Mouse (Mus musculus) ES-Bruce4 (cell line): Measurements from ENCODE around the gene Tsfm. TPM values are rescaled to one million over a fixed set of nuclear protein-coding genes. Genes with fewer than 3 reads are reported as not detected.
A peak's percentile ranks its signal among the peaks of the same experiment; 100 is the strongest.

ENCODE experiments used
- H3K27ac ChIP-seq: 2 replicates; pipeline ENCODE4 v1.5.1; 2012; ENCODE audit warnings: low read length, inconsistent platforms; ENCODE audit not compliant: insufficient read depth
- H3K27me3 ChIP-seq: 2 replicates; pipeline ENCODE4 v1.6.1; 2012; ENCODE audit warnings: mild to moderate bottlenecking, low read length, inconsistent platforms; ENCODE audit not compliant: control insufficient read depth, poor library complexity, insufficient read depth, severe bottlenecking
- H3K36me3 ChIP-seq: 2 replicates; pipeline ENCODE4 v1.6.1; 2012; ENCODE audit warnings: inconsistent platforms, mild to moderate bottlenecking, low read length, moderate library complexity; ENCODE audit not compliant: control insufficient read depth, poor library complexity, insufficient read depth, severe bottlenecking
- H3K4me1 ChIP-seq: one replicate; pipeline ENCODE4 v1.8.1; 2011; ENCODE audit warnings: low read length; ENCODE audit not compliant: control insufficient read depth, insufficient read depth
- H3K4me3 ChIP-seq: 2 replicates; pipeline ENCODE4 v1.5.1; 2011; ENCODE audit warnings: low read depth, mild to moderate bottlenecking, low read length
- H3K9ac ChIP-seq: 2 replicates; pipeline ENCODE4 v1.6.1; 2012; ENCODE audit warnings: low read depth, mild to moderate bottlenecking, inconsistent platforms; ENCODE audit not compliant: poor library complexity, severe bottlenecking
- H3K9me3 ChIP-seq: replicated peaks from 2 replicates; pipeline ENCODE4 v1.6.1; 2012; ENCODE audit warnings: mild to moderate bottlenecking, low read length, inconsistent platforms; ENCODE audit not compliant: control insufficient read depth, poor library complexity, insufficient read depth, severe bottlenecking
- CTCF ChIP-seq: IDR thresholded peaks from one replicate; pipeline ENCODE4 v1.8.1; 2011; ENCODE audit warnings: low read depth, low read length
- EP300 ChIP-seq: IDR thresholded peaks from 2 replicates; pipeline ENCODE4 v1.6.1; 2011; ENCODE audit warnings: low read depth, low read length; ENCODE audit not compliant: insufficient read depth
- POLR2A ChIP-seq: IDR thresholded peaks from one replicate; pipeline ENCODE4 v1.8.1; 2011; ENCODE audit warnings: low read length; ENCODE audit not compliant: insufficient read depth
- polyA plus RNA-seq: library from polyadenylated mRNA; stranded (reverse); fragments of >200 nt; gene quantifications from 2 replicates; pipeline ENCODE4 v1.2.4, GENCODE M21; 2011; ENCODE audit warnings: low read depth; ENCODE audit not compliant: missing spikeins, insufficient read depth, insufficient read length

Gene Tsfm
- polyA plus RNA-seq, 1 experiment = 47.9 TPM

DNA sequence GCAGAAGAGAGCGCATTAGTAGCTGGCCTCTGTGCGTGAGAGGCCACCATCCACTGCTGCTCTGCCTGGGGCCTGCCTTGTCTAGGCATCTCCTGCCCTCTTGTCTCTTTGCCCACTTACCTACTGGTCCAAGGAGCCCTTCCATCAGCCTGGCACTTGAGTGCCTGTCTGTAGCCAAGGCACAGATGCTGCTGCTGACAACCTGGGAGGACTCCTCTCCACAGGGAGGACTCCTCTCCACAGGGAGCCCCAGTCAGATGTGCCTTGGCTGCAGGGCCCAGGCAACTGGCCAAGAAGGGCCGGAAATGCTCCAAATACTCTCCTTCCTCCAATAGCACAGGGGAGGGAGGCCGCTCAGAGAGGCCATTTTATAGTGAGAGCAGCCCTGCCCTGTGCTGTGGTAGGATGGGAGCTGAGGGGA is 44.1 kb downstream of the Tsfm start:
- TF ChIP-seq EP300 (no peak), CTCF (no peak), POLR2A (no peak)
- Histone ChIP-seq H3K4me3 (no peak overlapping the region), H3K9ac (no peak overlapping the region), H3K27ac (0 out of 2 replicates have a peak overlapping the region, but pooled peaks have one; percentile 0), H3K36me3 (no peaks in the 10 kb centered on the region), H3K9me3 (no peaks in the 10 kb centered on the region), H3K4me1 (peaks cover 30% of the 10 kb centered on the region), H3K27me3 (no peaks in the 10 kb centered on the region)

DNA sequence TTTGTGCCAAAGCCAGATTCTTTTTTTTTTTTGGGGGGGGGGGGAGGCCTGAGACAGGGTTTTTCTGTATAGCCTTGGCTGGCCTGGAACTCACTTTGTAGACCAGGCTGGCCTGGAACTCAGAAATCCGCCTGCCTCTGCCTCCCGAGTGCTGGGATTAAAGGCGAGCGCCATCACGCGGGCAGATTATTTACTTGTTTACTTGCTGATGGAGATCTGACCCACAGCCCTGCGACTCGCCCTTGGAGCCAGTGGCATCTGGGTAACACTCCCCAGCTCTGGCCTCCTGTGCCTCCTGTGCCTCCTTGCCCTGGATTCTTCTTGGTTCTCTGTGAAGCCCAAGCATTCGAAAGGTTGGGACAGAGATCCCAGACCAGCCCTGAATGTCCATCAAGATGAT is 45.1 kb downstream of the Tsfm start:
- Histone ChIP-seq H3K4me3 (no peak overlapping the region), H3K27ac (no peak overlapping the region), H3K27me3 (no peaks in the 10 kb centered on the region), H3K36me3 (no peaks in the 10 kb centered on the region), H3K9ac (no peak overlapping the region), H3K9me3 (no peaks in the 10 kb centered on the region), H3K4me1 (peaks cover 30% of the 10 kb centered on the region)
- TF ChIP-seq EP300 = no peak
- no peak for TF ChIP-seq CTCF
- TF ChIP-seq POLR2A = no peak

DNA sequence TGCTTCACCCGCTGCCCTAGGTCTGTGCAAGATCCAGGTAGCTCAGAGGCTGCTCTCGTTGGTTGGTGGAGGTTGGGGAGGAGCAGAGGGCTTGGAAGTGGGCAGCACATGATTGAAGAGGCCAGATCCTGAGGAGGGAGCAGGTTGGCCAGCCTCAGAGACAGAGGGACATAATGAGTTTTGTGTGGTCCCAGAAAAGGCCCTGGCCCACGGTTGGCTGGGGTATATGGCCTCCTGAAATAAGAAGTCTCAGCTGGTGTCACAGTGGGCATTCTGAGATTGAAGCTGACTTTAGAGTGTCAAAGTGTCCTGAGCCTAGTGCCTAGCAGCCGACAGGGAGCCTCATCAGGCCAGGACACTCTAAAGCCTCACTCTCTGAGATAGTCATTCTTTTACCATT is 45.5 kb downstream of the Tsfm start:
- no peak overlapping the region for H3K4me3 ChIP-seq
- H3K9me3 ChIP-seq = no peaks in the 10 kb centered on the region
- H3K9ac ChIP-seq = no peak overlapping the region
- peaks cover 29% of the 10 kb centered on the region for H3K4me1 ChIP-seq
- no peak for TF ChIP-seq CTCF
- H3K27me3 ChIP-seq = no peaks in the 10 kb centered on the region
- no peaks in the 10 kb centered on the region for H3K36me3 ChIP-seq
- no peak overlapping the region for H3K27ac ChIP-seq

DNA sequence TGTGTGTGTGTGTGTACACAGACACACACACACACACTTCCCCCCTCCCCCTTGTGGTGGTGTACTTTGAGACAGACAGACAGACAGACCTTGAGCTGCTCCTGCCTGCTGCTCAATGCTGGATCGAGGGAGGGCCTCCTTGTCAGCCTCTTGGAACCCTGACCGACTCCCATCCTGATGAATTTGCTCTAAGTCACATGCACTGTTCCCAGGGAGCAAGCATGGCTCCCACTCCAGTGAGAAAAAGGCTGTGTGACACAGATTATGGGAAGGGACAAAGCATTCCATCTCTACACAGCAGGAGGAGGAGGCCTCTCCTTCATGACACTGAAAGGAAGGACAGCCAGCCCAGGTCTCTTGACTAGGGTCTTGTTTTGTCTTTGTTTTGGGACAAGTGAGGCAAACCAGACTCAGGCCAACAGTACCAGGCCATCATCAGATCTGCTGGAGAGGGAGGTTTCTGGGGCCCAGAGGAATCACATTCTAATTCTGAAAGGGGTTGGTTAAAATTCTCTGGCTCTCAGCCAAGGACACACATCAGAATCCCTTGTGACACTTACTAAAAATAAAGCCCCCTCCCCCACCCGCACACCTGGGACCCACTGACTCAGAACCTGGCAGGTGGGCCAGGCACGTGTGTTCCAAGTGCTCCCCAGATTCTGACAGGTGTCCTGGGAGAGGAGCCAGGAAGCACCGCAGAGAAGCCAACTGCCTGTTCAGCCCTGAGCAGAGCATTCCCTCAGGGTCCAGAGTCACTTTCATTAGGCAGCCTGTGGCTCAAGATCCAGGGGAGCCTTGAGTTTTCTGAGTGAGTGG is 46.2 kb downstream of the Tsfm start:
- H3K4me3 ChIP-seq = no peak overlapping the region

DNA sequence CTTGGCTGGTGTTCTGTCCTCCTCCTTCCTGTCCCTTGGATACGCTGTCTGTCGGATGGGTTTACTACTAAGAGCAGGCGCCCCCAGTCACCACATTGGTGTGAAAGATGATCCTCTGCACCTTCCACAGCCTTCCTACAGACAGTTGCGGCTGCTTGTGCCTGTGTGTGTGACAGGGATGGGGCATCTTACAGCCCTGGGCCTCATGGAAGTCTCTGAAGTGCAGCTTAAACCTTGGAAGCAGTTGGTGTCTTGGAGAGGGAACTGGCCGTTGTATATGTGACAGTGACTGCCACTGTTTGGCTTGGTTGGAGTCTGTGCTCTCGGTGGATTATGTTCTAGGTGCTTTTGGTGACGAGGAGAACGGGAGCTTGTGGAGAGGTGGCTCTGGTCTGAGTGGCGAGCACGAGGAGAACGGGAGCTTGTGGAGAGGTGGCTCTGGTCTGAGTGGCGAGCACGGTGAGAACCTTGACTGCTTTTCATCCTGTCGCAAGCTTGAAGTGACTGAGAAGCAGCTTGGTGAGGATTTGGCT is 47.4 kb downstream of the Tsfm start:
- Histone ChIP-seq H3K27ac (no peak overlapping the region), H3K36me3 (no peaks in the 10 kb centered on the region), H3K9ac (no peak overlapping the region), H3K4me3 (no peak overlapping the region), H3K9me3 (no peaks in the 10 kb centered on the region), H3K27me3 (no peaks in the 10 kb centered on the region), H3K4me1 (peaks cover 23% of the 10 kb centered on the region)
- TF ChIP-seq CTCF (no peak), POLR2A (no peak), EP300 (no peak)

More for the DNA sequence above, 46.2 kb downstream of the Tsfm start:
- H3K36me3 ChIP-seq = no peaks in the 10 kb centered on the region
- H3K27me3 ChIP-seq = no peaks in the 10 kb centered on the region
- no peaks in the 10 kb centered on the region for H3K9me3 ChIP-seq
- TF ChIP-seq EP300 (no peak), CTCF (no peak), POLR2A (no peak)
- H3K9ac ChIP-seq = no peak overlapping the region
- H3K4me1 ChIP-seq = peaks cover 27% of the 10 kb centered on the region
- no peak overlapping the region for H3K27ac ChIP-seq

DNA sequence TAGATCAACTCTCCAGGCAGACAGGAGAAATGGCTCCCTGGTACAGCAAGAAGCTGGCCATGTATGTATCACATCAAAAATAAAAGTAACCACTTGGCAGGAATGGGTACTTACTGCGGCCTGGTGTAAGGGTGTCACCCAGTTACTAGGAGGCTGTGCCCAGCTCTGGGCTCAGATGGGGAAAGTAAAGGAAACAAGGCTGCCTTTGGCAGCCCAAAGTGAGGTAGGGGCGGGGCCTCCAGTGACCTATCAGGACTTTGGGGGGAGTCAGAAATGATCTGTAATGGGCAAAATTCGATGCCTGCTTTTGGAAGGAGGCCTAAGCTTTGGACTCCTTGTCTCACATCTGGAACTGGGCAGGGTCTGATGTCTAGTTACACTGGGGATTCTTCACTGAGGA is 48.9 kb downstream of the Tsfm start:
- H3K27ac ChIP-seq = no peak overlapping the region
- no peak overlapping the region for H3K4me3 ChIP-seq
- H3K4me1 ChIP-seq = peaks cover 20% of the 10 kb centered on the region
- H3K9me3 ChIP-seq = no peaks in the 10 kb centered on the region
- no peaks in the 10 kb centered on the region for H3K36me3 ChIP-seq
- H3K27me3 ChIP-seq = no peaks in the 10 kb centered on the region
- no peak for TF ChIP-seq POLR2A
- TF ChIP-seq EP300 = no peak
- no peak for TF ChIP-seq CTCF
- no peak overlapping the region for H3K9ac ChIP-seq
